Mouse (Mus musculus): ENCODE measurements around the gene Spryd4. TPM values are rescaled to one million over a fixed set of nuclear protein-coding genes. Genes with fewer than 3 reads are reported as not detected.
"Not testable (repeated sequence)": the region's sequence is repeated elsewhere in the genome, so short reads cannot be mapped to it uniquely, and the experiment has no call there.

Gene Spryd4
- polyA plus RNA-seq (2015; fragmentation: Nextera tagmentation; extraction: Ambion mirVana), result 19.6 and 21.2 TPM in 2 replicates

DNA sequence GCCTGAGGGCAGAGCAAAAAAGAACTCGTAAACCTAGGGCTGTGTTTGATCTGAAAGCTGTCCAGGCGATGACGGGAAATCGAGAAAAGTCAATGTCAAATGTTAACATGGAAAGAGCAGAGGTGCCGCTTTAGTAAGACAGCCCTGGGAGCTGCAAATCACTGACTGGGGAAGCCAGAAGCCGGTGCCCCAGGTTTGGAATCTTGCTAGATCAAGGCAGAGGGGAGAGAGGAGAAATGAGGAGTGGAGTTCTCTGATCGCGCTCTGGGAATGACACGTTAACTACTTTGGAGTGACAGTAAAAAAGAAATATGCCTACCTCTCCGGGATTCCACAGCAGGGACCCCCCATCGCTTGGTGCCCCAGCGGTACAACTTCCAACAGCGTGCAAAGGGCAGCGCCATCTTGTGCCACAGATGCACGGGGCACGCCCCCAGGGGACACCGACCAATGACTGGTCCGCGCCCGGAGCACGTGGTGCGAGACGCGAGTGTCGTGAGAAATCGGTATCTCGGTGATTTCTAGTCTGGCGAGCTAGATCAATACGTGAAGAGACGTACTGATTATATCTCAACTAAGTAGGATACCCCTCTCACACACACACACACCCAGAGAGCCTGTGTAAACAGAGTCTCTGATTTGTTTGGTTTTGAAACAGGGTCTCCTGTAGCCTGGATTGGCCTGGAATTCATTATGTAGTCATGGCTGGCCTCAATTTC lies at the start of gene Spryd4:
Gene Spryd4, minus strand, starts transcription at position 418 of the 719 bp plus-strand sequence.
- Histone ChIP-seq H3K4me3 (replicated peaks) (peak within 1 kb of the TSS; percentile 51), H3K36me3 (no peaks in the 10 kb centered on the region; the same call in 1 of the 2 replicates), H3K9me3 (no peaks in the 10 kb centered on the region), H3K9ac (replicated peaks) (peak within 1 kb of the TSS; percentile 64), H3K4me2 (replicated peaks) (peak within 1 kb of the TSS; percentile 82), H3K27ac (no peak within 1 kb of the TSS), H3K27me3 (peaks cover 5% of the 10 kb centered on the region), H3K4me1 (replicated peaks) (peaks cover 21% of the 10 kb centered on the region)
- peak; percentile 94 for ATAC-seq
- WGBS, result under 1% methylated on average over 30 of the region's 30 CpGs

GRCm38 (mm10) chr10:128260376-128260775 lies 48.8 kb upstream of the Spryd4 start:
- 86% methylated on average over 7 of the region's 7 CpGs for WGBS
- H3K36me3 ChIP-seq, ATAC-seq: not testable (repeated sequence)

DNA sequence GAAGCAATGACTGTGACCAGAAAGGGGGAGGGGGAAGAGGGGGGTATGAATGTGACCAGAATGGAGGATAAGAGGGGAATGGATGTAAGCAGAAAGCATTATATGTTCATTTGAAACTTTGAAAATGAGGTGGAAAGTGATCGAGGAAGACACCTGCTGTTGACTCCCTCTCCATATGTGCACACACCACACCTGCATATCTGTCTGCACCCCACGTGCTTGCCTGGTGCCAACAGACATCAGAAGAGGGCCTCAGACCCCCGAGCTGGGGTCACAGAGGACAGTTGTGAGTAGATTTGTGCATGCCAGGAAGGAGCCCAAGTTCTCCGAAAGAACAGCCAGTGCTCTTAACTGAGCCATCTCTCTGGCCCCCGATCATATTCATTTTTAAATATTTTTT lies 48.3 kb upstream of the Spryd4 start:
- ATAC-seq, result no peak
- H3K9ac ChIP-seq (replicated peaks), result no peak overlapping the region
- no peaks in the 10 kb centered on the region for H3K27me3 ChIP-seq
- H3K4me1 ChIP-seq (replicated peaks), result no peaks in the 10 kb centered on the region
- H3K9me3 ChIP-seq, result no peaks in the 10 kb centered on the region
- H3K27ac ChIP-seq, result no peak overlapping the region
- WGBS, result 94% methylated on average over 5 of the region's 5 CpGs
- no peak overlapping the region for H3K4me2 ChIP-seq (replicated peaks)
- no peak overlapping the region for H3K4me3 ChIP-seq (replicated peaks)
- no peaks in the 10 kb centered on the region for H3K36me3 ChIP-seq

More at GRCm38 (mm10) chr10:128260376-128260775, 48.8 kb upstream of the Spryd4 start:
- not testable (repeated sequence) for H3K9me3 ChIP-seq; H3K27ac ChIP-seq; H3K4me1 ChIP-seq (replicated peaks); H3K4me3 ChIP-seq (replicated peaks); H3K9ac ChIP-seq (replicated peaks); H3K4me2 ChIP-seq (replicated peaks); H3K27me3 ChIP-seq

GRCm38 (mm10) chr10:128258953-128259352 lies 47.3 kb upstream of the Spryd4 start:
- Histone ChIP-seq H3K27me3 (no peaks in the 10 kb centered on the region), H3K4me1 (replicated peaks) (no peaks in the 10 kb centered on the region), H3K27ac (no peak overlapping the region), H3K36me3 (no peaks in the 10 kb centered on the region), H3K4me3 (replicated peaks) (no peak overlapping the region), H3K4me2 (replicated peaks) (no peak overlapping the region), H3K9ac (replicated peaks) (no peak overlapping the region), H3K9me3 (no peaks in the 10 kb centered on the region)
- no peak for ATAC-seq
- WGBS, result 88% methylated on average over 4 of the region's 4 CpGs

DNA sequence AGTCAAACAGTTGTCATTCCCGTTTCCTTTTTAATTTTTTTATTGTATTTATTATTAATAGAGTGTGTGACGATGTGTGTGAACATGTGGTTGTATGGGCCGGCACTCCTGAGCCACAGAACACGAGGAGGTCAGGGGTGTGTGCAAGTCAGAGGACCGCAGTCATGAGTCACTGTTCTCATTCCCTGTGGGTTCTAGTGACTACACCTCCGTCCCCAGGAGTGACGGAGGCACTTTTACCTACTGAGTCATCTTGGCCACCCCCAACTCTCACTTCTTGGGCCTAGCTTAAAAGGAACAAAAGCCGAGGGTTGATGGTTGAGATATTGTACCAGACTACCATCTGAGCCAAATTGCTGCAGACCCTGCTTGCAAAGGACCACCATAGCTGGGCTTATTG lies 44.7 kb upstream of the Spryd4 start:
- H3K4me2 ChIP-seq (replicated peaks), result no peak overlapping the region
- no peak overlapping the region for H3K4me3 ChIP-seq (replicated peaks)
- H3K27me3 ChIP-seq, result no peaks in the 10 kb centered on the region
- H3K9me3 ChIP-seq, result no peaks in the 10 kb centered on the region
- no peak overlapping the region for H3K27ac ChIP-seq
- ATAC-seq, result no peak
- no peak overlapping the region for H3K9ac ChIP-seq (replicated peaks)
- 91% methylated on average over 8 of the region's 8 CpGs for WGBS
- no peaks in the 10 kb centered on the region for H3K4me1 ChIP-seq (replicated peaks)
- peaks cover 16% of the 10 kb centered on the region for H3K36me3 ChIP-seq

GRCm38 (mm10) chr10:128255925-128256324 lies 44.3 kb upstream of the Spryd4 start:
- Histone ChIP-seq H3K9ac (replicated peaks) (no peak overlapping the region), H3K27ac (no peak overlapping the region)

GRCm38 (mm10) chr10:128253677-128254255 lies 42.2 kb upstream of the Spryd4 start, which contains the start of gene Apon:
Gene Apon, plus strand, starts transcription at chr10:128254096.
- ATAC-seq, result no peak
- WGBS, result 88% methylated on average over 4 of the region's 4 CpGs
- no peaks in the 10 kb centered on the region for H3K27me3 ChIP-seq
- no peak within 1 kb of the TSS for H3K4me3 ChIP-seq (replicated peaks)
- no peak within 1 kb of the TSS for H3K9ac ChIP-seq (replicated peaks)
- H3K36me3 ChIP-seq, result peaks cover 40% of the 10 kb centered on the region
- no peaks in the 10 kb centered on the region for H3K9me3 ChIP-seq
- H3K4me2 ChIP-seq (replicated peaks), result no peak within 1 kb of the TSS
- H3K27ac ChIP-seq, result no peak within 1 kb of the TSS
- H3K4me1 ChIP-seq (replicated peaks), result no peaks in the 10 kb centered on the region

More at GRCm38 (mm10) chr10:128255925-128256324, 44.3 kb upstream of the Spryd4 start:
- H3K4me1 ChIP-seq (replicated peaks), result no peaks in the 10 kb centered on the region
- no peaks in the 10 kb centered on the region for H3K9me3 ChIP-seq
- ATAC-seq, result no peak
- H3K27me3 ChIP-seq, result no peaks in the 10 kb centered on the region
- H3K4me3 ChIP-seq (replicated peaks), result no peak overlapping the region
- H3K36me3 ChIP-seq, result peaks cover 20% of the 10 kb centered on the region
- WGBS, result 90% methylated on average over 8 of the region's 8 CpGs
- no peak overlapping the region for H3K4me2 ChIP-seq (replicated peaks)

DNA sequence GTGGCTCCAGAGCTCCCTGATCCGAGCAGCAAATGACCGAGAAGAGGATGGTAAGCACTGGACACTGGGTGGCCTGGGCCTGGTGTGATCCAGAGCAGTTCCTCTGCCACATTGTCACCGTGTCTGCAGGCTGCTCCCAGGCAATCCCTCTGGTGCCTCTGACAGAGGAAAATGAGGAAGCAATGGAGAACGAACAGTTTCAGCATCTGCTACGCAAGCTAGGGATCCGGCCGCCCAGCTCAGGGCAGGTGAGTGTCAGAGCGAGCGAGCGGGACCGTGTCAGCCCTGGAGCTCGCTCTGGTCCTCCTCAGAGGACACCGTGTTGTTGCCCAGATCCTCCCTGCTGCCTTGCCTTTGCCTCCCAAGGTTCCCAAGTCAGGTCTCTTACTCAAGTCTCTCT lies 39.0 kb upstream of the Spryd4 start:
- peaks cover 72% of the 10 kb centered on the region for H3K36me3 ChIP-seq
- no peak overlapping the region for H3K9ac ChIP-seq (replicated peaks)
- no peaks in the 10 kb centered on the region for H3K4me1 ChIP-seq (replicated peaks)
- no peak overlapping the region for H3K4me3 ChIP-seq (replicated peaks)
- H3K4me2 ChIP-seq (replicated peaks), result no peak overlapping the region
- ATAC-seq, result no peak
- 94% methylated on average over 13 of the region's 13 CpGs for WGBS
- H3K27me3 ChIP-seq, result no peaks in the 10 kb centered on the region
- no peaks in the 10 kb centered on the region for H3K9me3 ChIP-seq
- no peak overlapping the region for H3K27ac ChIP-seq

GRCm38 (mm10) chr10:128247020-128247732 lies 35.6 kb upstream of the Spryd4 start:
- Histone ChIP-seq H3K9me3 (no peaks in the 10 kb centered on the region), H3K4me2 (replicated peaks) (peak overlapping the region; percentile 13; the same call in 1 of the 2 replicates), H3K4me1 (replicated peaks) (no peaks in the 10 kb centered on the region), H3K9ac (replicated peaks) (no peak overlapping the region; the same call in none of the 2 replicates), H3K27me3 (no peaks in the 10 kb centered on the region), H3K4me3 (replicated peaks) (no peak overlapping the region), H3K36me3 (peaks cover 95% of the 10 kb centered on the region), H3K27ac (no peak overlapping the region)
- WGBS, result 84% methylated on average over 17 of the region's 17 CpGs
- no peak for ATAC-seq

DNA sequence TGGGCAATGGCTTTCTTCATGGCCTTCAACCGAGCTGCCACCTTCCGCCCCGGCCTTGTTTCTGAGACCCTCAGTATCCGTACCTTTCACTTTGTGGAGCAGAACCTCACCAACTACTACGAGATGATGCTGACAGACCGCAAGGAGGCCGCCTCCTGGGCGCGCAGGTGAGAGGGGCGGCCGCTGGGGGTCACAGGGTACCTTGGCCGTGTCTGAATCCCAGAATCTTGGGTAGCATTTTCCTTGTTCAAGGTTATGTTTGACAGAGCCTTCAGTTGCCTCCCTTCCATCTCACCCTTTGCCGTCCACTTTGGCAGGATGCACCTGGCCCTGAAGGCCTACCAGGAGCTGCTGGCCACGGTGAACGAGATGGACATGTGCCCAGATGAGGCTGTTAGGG lies 32.5 kb upstream of the Spryd4 start:
- no peaks in the 10 kb centered on the region for H3K9me3 ChIP-seq
- peaks cover 87% of the 10 kb centered on the region for H3K36me3 ChIP-seq
- ATAC-seq, result no peak
- H3K4me2 ChIP-seq (replicated peaks), result no peak overlapping the region
- H3K27ac ChIP-seq, result no peak overlapping the region
- no peaks in the 10 kb centered on the region for H3K4me1 ChIP-seq (replicated peaks)
- 95% methylated on average over 15 of the region's 15 CpGs for WGBS
- no peaks in the 10 kb centered on the region for H3K27me3 ChIP-seq
- no peak overlapping the region for H3K9ac ChIP-seq (replicated peaks)
- H3K4me3 ChIP-seq (replicated peaks), result no peak overlapping the region

- H3K9me3 ChIP-seq, result no peaks in the 10 kb centered on the region
- H3K4me3 ChIP-seq (replicated peaks), result no peak overlapping the region
- H3K27ac ChIP-seq, result no peak overlapping the region
- H3K4me2 ChIP-seq (replicated peaks), result no peak overlapping the region
- H3K27me3 ChIP-seq, result no peaks in the 10 kb centered on the region
- WGBS, result 96% methylated on average over 8 of the region's 8 CpGs
- no peak overlapping the region for H3K9ac ChIP-seq (replicated peaks)
- H3K4me1 ChIP-seq (replicated peaks), result peaks cover 1% of the 10 kb centered on the region; the same call in 1 of the 2 replicates
- H3K36me3 ChIP-seq, result peaks cover 80% of the 10 kb centered on the region
- ATAC-seq, result no peak
Observed at GRCm38 (mm10) chr10:128243252-128243651, 31.6 kb upstream of the Spryd4 start.

DNA sequence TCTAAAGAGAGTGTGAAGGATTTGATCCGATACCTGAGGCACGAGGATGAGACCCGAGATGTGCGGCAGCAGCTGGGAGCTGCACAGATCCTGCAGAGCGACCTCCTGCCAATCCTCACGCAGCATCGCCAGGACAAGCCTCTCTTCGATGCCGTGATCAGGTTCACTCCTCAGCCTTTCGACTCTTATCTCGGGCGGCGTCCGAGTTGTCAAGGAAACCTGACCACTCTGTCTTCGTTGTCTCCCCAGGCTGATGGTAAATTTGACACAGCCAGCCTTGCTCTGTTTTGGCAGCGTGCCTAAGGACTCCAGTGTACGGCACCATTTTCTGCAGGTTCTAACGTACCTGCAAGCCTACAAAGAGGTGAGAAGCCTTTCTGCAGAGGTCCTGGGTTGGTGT lies 28.5 kb upstream of the Spryd4 start:
- no peak overlapping the region for H3K4me2 ChIP-seq (replicated peaks)
- H3K36me3 ChIP-seq, result peaks cover 50% of the 10 kb centered on the region
- no peak overlapping the region for H3K4me3 ChIP-seq (replicated peaks)
- ATAC-seq, result no peak
- H3K27ac ChIP-seq, result no peak overlapping the region
- no peak overlapping the region for H3K9ac ChIP-seq (replicated peaks)
- no peaks in the 10 kb centered on the region for H3K27me3 ChIP-seq
- H3K9me3 ChIP-seq, result no peaks in the 10 kb centered on the region
- WGBS, result 94% methylated on average over 18 of the region's 18 CpGs
- H3K4me1 ChIP-seq (replicated peaks), result peaks cover 8% of the 10 kb centered on the region
